Mouse (Mus musculus) urinary bladder, postnatal 10 days (tissue): ENCODE results near the gene Slc9b1.

Experiments used
- DNase-seq: peaks from one replicate; pipeline ENCODE4 v3.0.0; 2022; ENCODE audit warnings: low spot score

The Slc9b1 gene

GRCm38 (mm10) chr3:135393186-135393585, 45.4 kb downstream of the Slc9b1 start:
- DNase-seq = no peak

GRCm38 (mm10) chr3:135395085-135395484, 47.3 kb downstream of the Slc9b1 start:
- no peak for DNase-seq

GRCm38 (mm10) chr3:135396081-135396480, 48.3 kb downstream of the Slc9b1 start:
- DNase-seq = no peak

- DNase-seq = no peak
Measured at GRCm38 (mm10) chr3:135397112-135397511, 49.3 kb downstream of the Slc9b1 start.

- peak; percentile 67 for DNase-seq
Measured at GRCm38 (mm10) chr3:135402201-135402658, 54.4 kb downstream of the Slc9b1 start.

GRCm38 (mm10) chr3:135403211-135403610, 55.4 kb downstream of the Slc9b1 start:
- DNase-seq = no peak

- DNase-seq = no peak
Measured at GRCm38 (mm10) chr3:135403856-135404255, 56.0 kb downstream of the Slc9b1 start.

GRCm38 (mm10) chr3:135404599-135404998, 56.8 kb downstream of the Slc9b1 start:
- no peak for DNase-seq

GRCm38 (mm10) chr3:135407351-135407750, 59.5 kb downstream of the Slc9b1 start:
- no peak for DNase-seq

GRCm38 (mm10) chr3:135409219-135409618, 61.4 kb downstream of the Slc9b1 start:
- no peak for DNase-seq

- DNase-seq = no peak
Measured at GRCm38 (mm10) chr3:135411056-135411455, 63.2 kb downstream of the Slc9b1 start.

- no peak for DNase-seq
Measured at GRCm38 (mm10) chr3:135411824-135412223, 64.0 kb downstream of the Slc9b1 start.

- no peak for DNase-seq
Measured at GRCm38 (mm10) chr3:135417245-135417644, 69.4 kb downstream of the Slc9b1 start.

- DNase-seq = no peak
Measured at GRCm38 (mm10) chr3:135417799-135418198, 70.0 kb downstream of the Slc9b1 start.

- DNase-seq = no peak
Measured at GRCm38 (mm10) chr3:135420542-135421309, 72.9 kb downstream of the Slc9b1 start.

GRCm38 (mm10) chr3:135421310-135421594, 73.4 kb downstream of the Slc9b1 start:
- no peak for DNase-seq

- no peak for DNase-seq
Measured at GRCm38 (mm10) chr3:135422232-135422855, 74.5 kb downstream of the Slc9b1 start.

GRCm38 (mm10) chr3:135422856-135423607, 75.2 kb downstream of the Slc9b1 start:
- peak; percentile 26 for DNase-seq

- no peak for DNase-seq
Measured at GRCm38 (mm10) chr3:135423608-135424212, 75.9 kb downstream of the Slc9b1 start, which contains the start of gene Cisd2. Gene Cisd2, minus strand, starts transcription at chr3:135423925.

- no peak for DNase-seq
Measured at GRCm38 (mm10) chr3:135436901-135437616, 89.2 kb downstream of the Slc9b1 start.

- DNase-seq = peak; percentile 95
Measured at GRCm38 (mm10) chr3:135437758-135438495, 90.1 kb downstream of the Slc9b1 start, which contains the start of gene Ube2d3. Gene Ube2d3, plus strand, starts transcription at chr3:135438149.
